Mouse (Mus musculus): ENCODE results near the gene Mgrn1.

- TF ChIP-seq CTCF (IDR thresholded peaks at IDR 0.05; ENCODE audit: low read depth, low read length) (no peak), POLR2A (IDR thresholded peaks at IDR 0.05; ENCODE audit: borderline replicate concordance, low read depth, low read length) (no peak)
Observed at GRCm38 (mm10) chr16:4960260-4960659, 74.2 kb downstream of the Mgrn1 start.

Measured in bone marrow macrophage, adult 2 months (primary cell).